Mouse (Mus musculus) left cerebral cortex, postnatal 10 days (tissue): ENCODE measurements around the gene Dclk2. TPM values are rescaled to one million over a fixed set of nuclear protein-coding genes. Genes with fewer than 3 reads are reported as not detected.

Experiments used
- DNase-seq, 2 experiments: peaks; one replicate each; pipeline ENCODE4 v3.0.0; 2021 to 2022; ENCODE audit warnings: low spot score in 2 of 2, mixed read lengths in 1 of 2; ENCODE audit errors: extremely low spot score in 1 of 2
- intact Hi-C: fragments of 180-260 bp; cut with DNase I; formaldehyde crosslinking; loops from one replicate; pipeline ENCODE4 v1.15.1; 2025
- total RNA-seq, 2 experiments: library from RNA; stranded (reverse); gene quantifications; 2 replicates each; pipeline ENCODE4 v1.2.3; 2021

Dclk2 gene
- total RNA-seq, result 100 to 1,000 TPM; 100 to 104 TPM

GRCm38 (mm10) chr3:86920343-86921083, at the start of gene Dclk2:
Gene Dclk2, minus strand, starts transcription at chr3:86920852.
- intact Hi-C loops, result loop anchor here (5.0 kb wide), 3 partner anchors 73 to 128 kb away; no protein-coding TSS in a partner anchor
- DNase-seq, result peak; percentile 65 to 90

GRCm38 (mm10) chr3:86962665-86963435, 42.2 kb upstream of the Dclk2 start:
- intact Hi-C loops, result no loop called here
- no peak for DNase-seq

DNA sequence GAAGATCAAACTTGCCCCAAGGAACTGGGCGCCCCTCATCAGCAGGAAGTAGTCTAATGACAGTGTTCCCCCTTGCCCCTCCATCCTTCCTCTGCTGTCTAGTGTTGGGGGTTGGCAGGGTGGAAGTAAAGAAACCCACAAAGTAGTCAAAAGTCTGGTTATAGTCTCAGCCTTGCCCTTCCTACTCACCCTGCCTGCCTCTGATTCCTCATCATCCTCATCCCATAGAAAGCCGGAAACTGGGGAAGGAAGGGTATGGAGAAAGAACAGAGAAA, 40.7 kb upstream of the Dclk2 start:
- DNase-seq, result no peak
- intact Hi-C loops, result no loop called here

DNA sequence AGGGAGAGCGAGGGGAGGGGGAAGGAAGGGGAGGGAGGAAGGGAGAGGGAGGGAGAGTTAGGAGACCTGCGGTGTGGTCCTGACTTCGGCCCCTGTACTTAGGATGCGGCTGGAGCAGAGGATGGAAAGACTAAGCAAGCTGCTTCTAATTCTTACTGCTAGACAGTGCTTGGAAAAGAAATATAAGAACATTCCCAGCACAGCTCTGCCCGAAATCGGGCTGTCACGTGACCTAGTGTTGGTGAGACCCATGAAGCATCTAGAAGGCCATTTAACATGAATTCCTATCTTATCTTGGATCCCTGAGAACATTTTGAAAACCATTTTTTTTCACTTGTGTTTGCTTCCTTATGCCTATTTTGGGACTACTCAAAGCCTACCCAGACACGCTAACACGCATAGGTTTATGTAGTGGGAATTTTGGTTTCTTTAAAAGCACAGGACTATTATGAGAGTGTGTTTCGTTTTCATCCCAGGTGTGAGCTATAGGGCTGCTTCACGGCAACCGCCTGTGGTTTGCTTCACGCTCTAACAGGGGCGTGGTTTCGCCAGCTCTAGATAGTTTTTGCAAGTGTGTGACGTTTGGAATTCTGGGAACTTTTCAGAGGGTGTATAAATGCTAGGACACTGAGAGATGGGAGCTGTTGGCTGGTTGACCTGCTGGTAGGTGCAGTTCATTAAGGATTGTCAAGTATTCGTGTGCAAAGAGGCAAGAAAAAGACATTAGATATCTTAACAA, 40.2 kb upstream of the Dclk2 start:
- no peak for DNase-seq
- intact Hi-C loops, result no loop called here

- intact Hi-C loops, result no loop called here
- DNase-seq, result no peak
Observed at GRCm38 (mm10) chr3:86959088-86959487, 38.4 kb upstream of the Dclk2 start.

- intact Hi-C loops, result no loop called here
- no peak for DNase-seq
Observed at GRCm38 (mm10) chr3:86955376-86955775, 34.7 kb upstream of the Dclk2 start.

DNA sequence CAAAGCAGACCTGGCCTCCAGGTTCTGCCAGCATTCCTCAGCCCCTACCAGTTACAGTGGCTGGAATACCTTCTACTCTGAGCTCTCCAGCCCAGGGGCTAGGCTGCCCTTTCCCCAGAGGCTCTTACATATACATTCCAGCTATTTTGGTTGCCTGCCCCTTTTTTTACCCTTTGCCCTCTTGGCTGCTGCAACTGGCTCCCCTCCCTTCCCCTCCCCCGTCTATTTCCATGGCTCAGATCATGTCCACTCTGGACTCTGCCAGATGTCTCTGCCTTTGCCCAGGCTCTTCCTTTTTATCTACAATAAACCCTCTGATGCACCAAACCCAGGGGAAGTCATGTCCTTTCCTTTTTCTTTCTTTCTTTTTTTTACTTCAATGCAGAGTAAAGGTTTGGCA, 33.9 kb upstream of the Dclk2 start:
- intact Hi-C loops, result no loop called here

DNA sequence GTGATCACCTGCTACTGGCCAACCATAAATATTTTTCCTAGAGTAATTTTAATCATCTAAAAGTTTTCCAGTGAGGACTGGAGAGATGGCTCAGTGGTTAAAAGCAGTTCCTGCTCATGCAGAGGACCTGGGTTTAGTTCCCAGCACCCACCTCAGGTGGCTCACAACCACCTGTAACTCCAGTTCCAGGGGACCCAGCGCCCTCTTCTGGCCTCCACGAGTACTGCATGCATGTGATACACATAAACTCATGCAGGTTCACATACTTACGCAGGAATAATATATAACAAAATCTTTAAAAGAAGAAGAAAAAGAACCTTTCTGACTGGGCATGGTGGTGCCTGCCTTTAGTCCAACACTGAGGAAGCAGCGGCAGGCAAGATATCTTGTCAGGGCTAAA, 33.2 kb upstream of the Dclk2 start:
- intact Hi-C loops, result no loop called here
- no peak for DNase-seq

More for the DNA sequence above, 33.9 kb upstream of the Dclk2 start:
- no peak for DNase-seq

DNA sequence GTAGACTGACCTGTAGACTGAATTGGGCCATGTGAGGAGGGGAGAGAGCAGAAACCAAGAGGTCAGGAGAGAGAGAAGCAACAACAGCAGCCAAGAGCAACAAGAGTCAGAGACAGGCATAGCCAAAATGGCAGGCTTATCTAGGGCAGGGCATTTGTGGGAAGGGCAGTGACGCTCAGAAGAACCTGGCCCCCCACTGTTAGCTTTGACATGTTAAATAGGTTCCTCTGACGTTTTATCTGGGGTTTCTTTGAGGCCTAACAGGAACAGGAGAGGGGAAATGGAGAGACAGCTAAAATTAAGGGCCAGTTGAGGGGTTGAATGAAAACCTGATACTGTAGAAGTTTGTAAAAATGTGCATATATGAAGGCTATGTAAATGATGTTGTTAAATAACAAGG, 30.0 kb upstream of the Dclk2 start:
- DNase-seq, result no peak
- intact Hi-C loops, result no loop called here

DNA sequence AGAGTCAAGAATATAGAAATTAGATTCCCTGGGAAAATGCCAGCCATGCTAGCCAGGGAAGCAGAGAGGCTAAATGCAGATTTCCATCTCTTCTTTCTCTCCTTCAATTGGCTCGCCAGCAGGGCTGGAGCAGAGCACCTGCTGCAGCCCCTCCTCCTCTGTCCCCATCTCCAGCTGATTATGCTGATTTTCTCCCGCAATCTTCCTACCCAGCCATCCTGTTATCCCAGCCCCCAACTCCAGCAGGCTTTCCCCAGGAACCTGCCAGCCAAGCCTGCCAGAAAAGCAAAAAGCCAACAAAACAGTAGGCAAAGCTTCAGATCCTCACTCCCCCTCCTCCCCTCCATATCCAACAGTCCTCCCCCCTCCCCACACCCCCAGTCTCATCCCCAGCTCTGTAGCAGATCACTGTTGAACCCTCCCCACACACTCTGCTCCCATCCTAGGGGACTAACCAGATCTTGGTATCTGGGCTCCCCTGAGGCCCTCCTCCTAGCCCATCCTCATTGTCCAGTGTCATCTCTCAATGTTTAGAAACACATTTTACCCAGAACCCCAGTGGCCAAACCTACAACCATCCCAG, 15.7 kb upstream of the Dclk2 start:
- intact Hi-C loops, result no loop called here
- peak; percentile 52 to 55 for DNase-seq

GRCm38 (mm10) chr3:86933446-86933845, 12.8 kb upstream of the Dclk2 start:
- intact Hi-C loops, result loop anchor here (5.0 kb wide), 1 partner anchor 34 kb away; no protein-coding TSS in a partner anchor
- DNase-seq, result no peak

DNA sequence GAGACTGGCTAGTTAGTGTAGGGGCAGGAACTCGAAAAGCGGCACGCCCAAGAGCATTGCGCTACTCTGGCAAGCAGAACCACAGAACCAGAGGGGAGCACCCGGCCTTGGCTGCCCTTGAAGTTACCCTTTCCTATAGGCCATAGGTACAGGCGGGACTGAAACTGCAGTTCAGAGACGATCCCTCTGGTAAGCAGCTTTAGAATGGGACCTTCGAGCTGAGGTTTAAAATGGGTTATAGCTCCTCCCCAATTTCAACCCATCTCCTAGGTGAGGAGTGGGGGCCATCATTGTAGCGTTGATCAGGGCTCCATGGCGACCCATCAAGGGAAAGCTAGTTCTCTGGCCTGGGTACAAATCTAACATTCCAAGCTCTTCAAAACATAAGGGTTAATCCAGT, 3.0 kb upstream of the Dclk2 start:
- DNase-seq, result no peak
- intact Hi-C loops, result loop anchor here (5.0 kb wide), 3 partner anchors 76 to 131 kb away; no protein-coding TSS in a partner anchor

DNA sequence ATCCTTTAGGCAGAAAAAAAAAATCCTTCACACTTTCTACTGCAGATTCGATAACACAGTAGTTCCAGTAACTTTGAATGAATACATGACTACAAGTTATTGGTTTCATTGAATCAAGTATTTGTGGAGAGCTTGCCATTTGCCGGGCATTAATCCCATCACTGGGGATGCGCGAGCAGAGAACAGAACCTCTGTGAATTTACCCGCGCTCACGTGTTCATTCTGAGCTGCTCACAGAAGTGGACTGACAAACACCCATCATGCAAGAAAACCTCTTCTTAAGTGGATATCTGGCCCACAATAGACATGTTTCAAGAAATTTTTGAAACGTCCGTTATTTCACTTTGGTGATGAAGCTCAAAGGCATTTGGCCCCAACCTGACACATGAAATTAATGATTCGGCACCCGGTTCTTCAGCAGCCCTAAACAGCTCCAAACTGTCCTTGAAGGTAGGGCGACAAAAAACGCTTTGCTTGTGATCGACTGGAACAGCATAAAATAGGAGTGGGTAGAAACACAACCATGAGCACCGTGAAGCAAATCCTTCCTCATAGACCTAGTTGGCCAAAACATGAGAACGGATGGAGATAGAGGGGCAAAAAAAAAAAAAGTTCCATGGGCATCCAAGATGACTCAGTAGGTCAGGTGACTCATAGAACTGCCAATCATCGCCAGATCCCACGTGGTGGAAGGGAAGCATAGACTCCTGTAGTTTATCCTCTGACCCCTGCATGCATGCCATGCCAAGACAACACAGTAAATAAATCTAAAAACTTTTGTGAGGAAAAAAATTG, 726 bp upstream of the Dclk2 start:
- intact Hi-C loops, result loop anchor here (5.0 kb wide), 3 partner anchors 74 to 129 kb away; no protein-coding TSS in a partner anchor
- peak in 1 of 2 experiments; percentile 22 for DNase-seq

GRCm38 (mm10) chr3:86919641-86920342, 860 bp downstream of the Dclk2 start:
- DNase-seq, result peak in 1 of 2 experiments; percentile 48
- intact Hi-C loops, result loop anchor here (5.0 kb wide), 3 partner anchors 72 to 127 kb away; no protein-coding TSS in a partner anchor

DNA sequence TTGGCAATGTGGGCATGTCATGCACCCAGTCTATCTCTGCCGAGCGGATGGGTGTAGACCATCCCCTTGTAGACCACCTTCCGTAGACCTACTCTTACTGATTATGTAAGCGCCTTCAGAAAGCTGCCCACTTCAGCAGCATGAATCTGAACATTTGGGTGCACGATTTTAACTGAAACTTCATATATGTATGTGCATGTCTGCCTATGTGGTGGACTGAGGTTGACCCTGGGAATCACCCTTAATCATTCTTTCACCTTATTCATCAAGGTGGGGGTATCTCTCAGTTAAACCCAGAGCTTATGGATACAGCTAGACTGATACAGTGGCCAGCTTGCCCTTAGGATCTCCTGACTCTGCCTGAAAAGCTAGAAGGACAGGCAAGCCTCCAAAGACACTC, 3.6 kb downstream of the Dclk2 start:
- no peak for DNase-seq
- intact Hi-C loops, result no loop called here

GRCm38 (mm10) chr3:86916626-86917025, 4.0 kb downstream of the Dclk2 start:
- DNase-seq, result no peak
- intact Hi-C loops, result no loop called here

GRCm38 (mm10) chr3:86915291-86915690, 5.4 kb downstream of the Dclk2 start:
- DNase-seq, result no peak
- intact Hi-C loops, result no loop called here

GRCm38 (mm10) chr3:86914316-86914715, 6.3 kb downstream of the Dclk2 start:
- intact Hi-C loops, result no loop called here
- peak in 1 of 2 experiments; percentile 20 for DNase-seq
